Mouse (Mus musculus) kidney, postnatal 36 days (tissue): ENCODE measurements around the gene Tmem161a.

Experiments
- DNase-seq, 2 experiments: peaks; one replicate each; pipeline ENCODE4 v3.0.0; 2021 to 2022; ENCODE audit warnings: mixed read lengths in 2 of 2

Gene Tmem161a

GRCm38 (mm10) chr8:70172043-70172681 lies at the start of gene Tmem161a:
Gene Tmem161a, plus strand, starts transcription at chr8:70172356.
- DNase-seq = peak; percentile 95 to 97

GRCm38 (mm10) chr8:70122863-70123262 lies 49.3 kb upstream of the Tmem161a start:
- DNase-seq = peak in 1 of 2 experiments; percentile 46

GRCm38 (mm10) chr8:70124992-70125391 lies 47.2 kb upstream of the Tmem161a start:
- DNase-seq = no peak

- DNase-seq = peak; percentile 37 to 64
These were observed 43.7 kb upstream of the Tmem161a start for GRCm38 (mm10) chr8:70128435-70128834.

- peak; percentile 46 to 57 for DNase-seq
These were observed 42.7 kb upstream of the Tmem161a start for GRCm38 (mm10) chr8:70129309-70129952.

- no peak for DNase-seq
These were observed 42.1 kb upstream of the Tmem161a start for GRCm38 (mm10) chr8:70130066-70130465.

- DNase-seq = peak; percentile 89 to 95
These were observed 40.8 kb upstream of the Tmem161a start, which contains the start of gene Nr2c2ap for GRCm38 (mm10) chr8:70131166-70131883. Gene Nr2c2ap, plus strand, starts transcription at chr8:70131333.

GRCm38 (mm10) chr8:70134086-70134485 lies 38.1 kb upstream of the Tmem161a start:
- no peak for DNase-seq

GRCm38 (mm10) chr8:70134931-70135330 lies 37.2 kb upstream of the Tmem161a start:
- DNase-seq = no peak

- no peak for DNase-seq
These were observed 35.6 kb upstream of the Tmem161a start for GRCm38 (mm10) chr8:70136591-70136990.

GRCm38 (mm10) chr8:70137890-70138289 lies 34.3 kb upstream of the Tmem161a start:
- DNase-seq = no peak

- DNase-seq = peak; percentile 99 to 100
These were observed 32.9 kb upstream of the Tmem161a start, which contains the start of the genes Rfxank, Borcs8 and Mef2b for GRCm38 (mm10) chr8:70139026-70139857. Gene Rfxank, minus strand, starts transcription at chr8:70139154. Gene Borcs8, plus strand, starts transcription at chr8:70139499. Gene Mef2b, plus strand, starts transcription at chr8:70139711.

GRCm38 (mm10) chr8:70139981-70140380 lies 32.2 kb upstream of the Tmem161a start:
- no peak for DNase-seq

GRCm38 (mm10) chr8:70147678-70148607 lies 24.2 kb upstream of the Tmem161a start:
- DNase-seq = no peak

- DNase-seq = no peak
These were observed 22.0 kb upstream of the Tmem161a start for GRCm38 (mm10) chr8:70150158-70150557.

- DNase-seq = peak; percentile 72 to 85
These were observed 19.5 kb upstream of the Tmem161a start for GRCm38 (mm10) chr8:70152537-70153257.

- DNase-seq = no peak
These were observed 14.8 kb upstream of the Tmem161a start for GRCm38 (mm10) chr8:70157240-70157800.

- DNase-seq = peak; percentile 66 to 88
These were observed 13.9 kb upstream of the Tmem161a start for GRCm38 (mm10) chr8:70158069-70158853.

GRCm38 (mm10) chr8:70159211-70159610 lies 12.9 kb upstream of the Tmem161a start:
- DNase-seq = peak in 1 of 2 experiments; percentile 33
